Mouse (Mus musculus) effector memory CD4-positive, alpha-beta T cell, adult 7 months (primary cell): Measurements from ENCODE around the gene Zfp638. TPM values are rescaled to one million over a fixed set of nuclear protein-coding genes. Genes with fewer than 3 reads are reported as not detected.

Experiments used
- polyA plus RNA-seq: library from polyadenylated mRNA; unstranded; fragments of 100-300 nt; shearing (Covaris generic); gene quantifications from one replicate; pipeline ENCODE4 v1.2.1, GENCODE M21; 2017

The Zfp638 gene
- 85.3 TPM for polyA plus RNA-seq

GRCm38 (mm10) chr6:83866954-83867597 lies at the start of gene Zfp638:
Zfp638 (plus strand) TSS chr6:83867109.

GRCm38 (mm10) chr6:83831606-83832123 lies 35.2 kb upstream of the Zfp638 start, which contains the start of gene Paip2b:
Paip2b (minus strand) TSS chr6:83831741.

DNA sequence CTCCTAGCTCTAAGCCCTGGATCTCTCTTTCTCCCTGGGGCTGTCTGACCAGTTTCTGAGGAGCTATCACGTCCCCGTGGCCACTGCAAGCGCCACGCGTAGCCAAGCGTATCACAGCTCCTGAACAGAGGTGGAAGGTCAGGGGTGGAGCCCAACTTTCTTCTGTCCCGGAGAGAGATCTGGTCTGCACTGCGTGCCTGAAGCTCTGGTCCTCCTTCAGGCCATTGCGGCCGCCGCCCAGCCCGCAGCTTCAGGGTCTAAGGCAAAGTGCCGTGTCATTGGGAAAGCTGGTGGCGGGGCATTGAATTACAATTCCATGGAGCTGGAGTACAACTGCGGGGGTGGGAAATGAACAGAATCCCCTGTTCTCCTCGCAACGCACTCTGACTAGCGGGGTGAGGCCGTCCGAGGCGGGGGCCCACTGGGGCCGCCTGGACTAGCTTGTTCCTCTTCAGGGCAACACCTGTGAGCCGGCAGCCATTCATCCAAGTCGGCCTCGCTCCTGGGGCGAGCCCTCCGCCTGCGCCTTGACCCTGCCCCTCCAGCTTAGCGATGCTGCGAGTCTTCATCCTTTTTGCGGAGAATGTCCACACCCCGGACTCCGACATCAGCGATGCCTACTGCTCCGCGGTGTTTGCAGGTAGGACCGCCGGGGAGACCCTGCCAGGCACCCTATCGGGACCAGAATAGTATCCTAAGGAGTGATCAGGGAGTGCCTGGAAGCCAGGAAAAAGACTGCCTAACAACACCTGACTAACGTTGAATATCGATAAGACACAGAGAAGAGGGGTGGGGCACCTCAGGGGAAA lies 141.7 kb downstream of the Zfp638 start, which contains the start of gene Dysf:
TSS of gene Dysf (plus strand) at position 228 of the 809 bp plus-strand sequence.

Other genes with a start within 250 kb of the Zfp638 start
- gene Clec4f, start 210.9 kb upstream of the Zfp638 start, polyA plus RNA-seq: not detected
- not detected for gene Cd207, start 189.3 kb upstream of the Zfp638 start, polyA plus RNA-seq
- gene Vax2, start 155.8 kb upstream of the Zfp638 start, polyA plus RNA-seq: 3.8 TPM
- gene Atp6v1b1, start 124.1 kb upstream of the Zfp638 start, polyA plus RNA-seq: not detected
- not detected for gene Ankrd53, start 104.5 kb upstream of the Zfp638 start, polyA plus RNA-seq
- 60.5 TPM for gene Tex261, start 91.3 kb upstream of the Zfp638 start, polyA plus RNA-seq
- gene Nagk, start 72.1 kb upstream of the Zfp638 start, polyA plus RNA-seq: 13.1 TPM
- 63.7 TPM for gene Paip2b, start 35.4 kb upstream of the Zfp638 start, polyA plus RNA-seq
- 0.07 TPM for gene Dysf, start 141.5 kb downstream of the Zfp638 start, polyA plus RNA-seq